Mouse (Mus musculus): ENCODE data around the gene Timm13. TPM values are rescaled to one million over a fixed set of nuclear protein-coding genes. Genes with fewer than 3 reads are reported as not detected.
A peak's percentile ranks its signal among the peaks of the same experiment; 100 is the strongest.

Timm13 gene
- polyA plus RNA-seq, 1 experiment = 135 TPM

DNA sequence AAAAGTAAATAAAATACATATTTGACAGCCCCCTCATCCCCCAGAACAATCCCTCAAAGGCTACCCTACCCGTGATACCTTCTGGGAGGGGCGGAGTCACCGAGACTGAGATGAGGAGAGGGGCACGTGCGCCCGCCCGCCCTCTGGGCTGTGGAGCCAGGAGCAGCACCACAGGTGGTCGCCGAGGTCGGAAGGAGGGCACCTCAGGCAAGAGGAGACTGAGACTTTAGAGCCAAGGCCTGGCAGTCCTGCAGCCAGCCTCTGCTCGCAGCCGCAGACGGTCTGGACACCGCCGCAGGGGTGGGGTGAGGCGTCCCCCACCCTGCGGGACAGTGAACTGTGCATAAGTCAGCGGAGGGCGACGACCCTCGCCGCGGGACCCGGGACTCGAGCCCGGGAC, 30.9 kb upstream of the Timm13 start:
- no peak overlapping the region for H3K27ac ChIP-seq (ENCODE audit: insufficient read depth, low read length)
- H3K9ac ChIP-seq (ENCODE audit: low read depth, poor library complexity, severe bottlenecking) = peak overlapping the region; percentile 48
- no peak for TF ChIP-seq POLR2A (IDR thresholded peaks at IDR 0.05; ENCODE audit: insufficient read depth, low read length)
- peak; percentile 81 for TF ChIP-seq EP300 (IDR thresholded peaks at IDR 0.05; ENCODE audit: insufficient read depth, low read depth, low read length)
- TF ChIP-seq CTCF (IDR thresholded peaks at IDR 0.05; ENCODE audit: low read depth, low read length) = no peak
- H3K27me3 ChIP-seq (ENCODE audit: control insufficient read depth, insufficient read depth, low read length, poor library complexity, severe bottlenecking) = no peaks in the 10 kb centered on the region
- H3K4me3 ChIP-seq (ENCODE audit: low read depth, low read length) = peak overlapping the region; percentile 54
- H3K36me3 ChIP-seq (ENCODE audit: control insufficient read depth, insufficient read depth, low read length, poor library complexity, severe bottlenecking) = peaks cover 9% of the 10 kb centered on the region
- H3K4me1 ChIP-seq (ENCODE audit: control insufficient read depth, insufficient read depth, low read length) = peaks cover 4% of the 10 kb centered on the region
- H3K9me3 ChIP-seq (replicated peaks; ENCODE audit: control insufficient read depth, insufficient read depth, low read length, poor library complexity, severe bottlenecking) = no peaks in the 10 kb centered on the region

DNA sequence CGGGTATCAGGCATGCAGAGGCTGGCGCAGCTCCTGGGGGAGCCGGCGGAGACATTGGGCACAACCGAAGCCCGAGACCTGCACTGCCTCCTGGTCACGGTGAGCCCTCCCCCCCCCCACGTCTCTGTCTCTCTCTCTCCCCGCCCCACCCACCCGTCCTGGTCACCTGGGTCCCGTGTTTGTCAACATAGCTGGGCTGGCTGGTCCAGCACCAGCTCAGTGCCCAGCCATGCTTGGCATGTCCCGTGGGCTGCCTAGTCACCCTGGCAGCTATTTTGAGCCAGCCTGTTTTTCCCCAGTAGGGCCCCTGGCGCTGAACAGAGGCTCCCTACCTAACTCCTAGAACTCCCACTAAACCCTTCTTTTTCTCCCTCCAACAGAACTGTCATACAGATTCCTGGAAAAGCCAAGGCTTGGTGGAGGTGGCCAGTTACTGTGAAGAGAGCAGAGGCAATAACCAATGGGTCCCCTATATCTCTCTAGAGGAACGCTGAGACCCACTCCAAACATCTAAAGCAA, 30.4 kb upstream of the Timm13 start:
- Histone ChIP-seq H3K4me3 (ENCODE audit: low read depth, low read length) (peak overlapping the region; percentile 77), H3K36me3 (ENCODE audit: control insufficient read depth, insufficient read depth, low read length, poor library complexity, severe bottlenecking) (peaks cover 9% of the 10 kb centered on the region), H3K27ac (ENCODE audit: insufficient read depth, low read length) (no peak overlapping the region), H3K27me3 (ENCODE audit: control insufficient read depth, insufficient read depth, low read length, poor library complexity, severe bottlenecking) (no peaks in the 10 kb centered on the region), H3K9me3 (replicated peaks; ENCODE audit: control insufficient read depth, insufficient read depth, low read length, poor library complexity, severe bottlenecking) (no peaks in the 10 kb centered on the region), H3K4me1 (ENCODE audit: control insufficient read depth, insufficient read depth, low read length) (peaks cover 4% of the 10 kb centered on the region), H3K9ac (ENCODE audit: low read depth, poor library complexity, severe bottlenecking) (peak overlapping the region; percentile 48)
- TF ChIP-seq POLR2A (IDR thresholded peaks at IDR 0.05; ENCODE audit: insufficient read depth, low read length) = no peak
- TF ChIP-seq EP300 (IDR thresholded peaks at IDR 0.05; ENCODE audit: insufficient read depth, low read depth, low read length) = no peak
- TF ChIP-seq CTCF (IDR thresholded peaks at IDR 0.05; ENCODE audit: low read depth, low read length) = no peak

DNA sequence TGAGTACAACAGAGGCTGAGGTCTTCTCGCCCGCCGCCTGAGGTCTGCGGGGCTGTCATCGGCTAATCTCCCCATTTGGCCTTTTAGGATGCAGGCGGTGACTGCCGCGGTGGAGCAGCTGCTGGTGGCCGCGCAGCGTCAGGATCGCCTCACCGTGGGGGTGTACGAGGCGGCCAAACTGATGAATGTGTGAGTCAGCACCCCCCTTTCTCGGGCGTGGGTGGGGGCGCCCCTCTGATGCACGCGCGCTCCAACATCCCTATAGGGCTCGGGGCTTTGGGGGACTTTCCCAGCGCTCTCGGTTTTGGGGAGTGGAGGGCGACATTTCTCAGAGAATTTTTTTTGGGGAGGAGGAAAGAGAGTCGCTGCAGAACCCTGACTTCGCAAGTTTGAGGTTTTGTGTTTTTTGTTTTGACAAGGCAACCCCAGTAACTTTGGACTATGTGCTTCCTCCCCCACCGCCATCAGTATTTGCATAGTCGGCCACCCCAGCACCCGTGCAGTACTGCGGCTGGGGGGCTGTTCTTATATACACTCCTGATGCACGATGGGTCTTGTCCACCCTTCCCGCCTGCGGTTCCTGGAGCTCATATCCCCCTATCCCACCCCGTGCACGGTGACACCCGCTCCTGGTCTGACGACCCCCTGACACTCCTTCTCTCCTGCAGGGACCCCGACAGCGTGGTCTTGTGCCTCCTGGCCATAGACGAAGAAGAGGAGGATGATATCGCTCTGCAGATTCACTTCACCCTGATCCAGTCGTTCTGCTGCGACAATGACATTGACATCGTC, 29.8 kb upstream of the Timm13 start:
- Histone ChIP-seq H3K9ac (ENCODE audit: low read depth, poor library complexity, severe bottlenecking) (peak overlapping the region; percentile 48), H3K36me3 (ENCODE audit: control insufficient read depth, insufficient read depth, low read length, poor library complexity, severe bottlenecking) (peaks cover 9% of the 10 kb centered on the region), H3K4me3 (ENCODE audit: low read depth, low read length) (peak overlapping the region; percentile 77), H3K27me3 (ENCODE audit: control insufficient read depth, insufficient read depth, low read length, poor library complexity, severe bottlenecking) (no peaks in the 10 kb centered on the region), H3K4me1 (ENCODE audit: control insufficient read depth, insufficient read depth, low read length) (peaks cover 4% of the 10 kb centered on the region), H3K9me3 (replicated peaks; ENCODE audit: control insufficient read depth, insufficient read depth, low read length, poor library complexity, severe bottlenecking) (no peaks in the 10 kb centered on the region), H3K27ac (ENCODE audit: insufficient read depth, low read length) (no peak overlapping the region)
- TF ChIP-seq POLR2A (IDR thresholded peaks at IDR 0.05; ENCODE audit: insufficient read depth, low read length) (no peak), CTCF (IDR thresholded peaks at IDR 0.05; ENCODE audit: low read depth, low read length) (no peak), EP300 (IDR thresholded peaks at IDR 0.05; ENCODE audit: insufficient read depth, low read depth, low read length) (no peak)

DNA sequence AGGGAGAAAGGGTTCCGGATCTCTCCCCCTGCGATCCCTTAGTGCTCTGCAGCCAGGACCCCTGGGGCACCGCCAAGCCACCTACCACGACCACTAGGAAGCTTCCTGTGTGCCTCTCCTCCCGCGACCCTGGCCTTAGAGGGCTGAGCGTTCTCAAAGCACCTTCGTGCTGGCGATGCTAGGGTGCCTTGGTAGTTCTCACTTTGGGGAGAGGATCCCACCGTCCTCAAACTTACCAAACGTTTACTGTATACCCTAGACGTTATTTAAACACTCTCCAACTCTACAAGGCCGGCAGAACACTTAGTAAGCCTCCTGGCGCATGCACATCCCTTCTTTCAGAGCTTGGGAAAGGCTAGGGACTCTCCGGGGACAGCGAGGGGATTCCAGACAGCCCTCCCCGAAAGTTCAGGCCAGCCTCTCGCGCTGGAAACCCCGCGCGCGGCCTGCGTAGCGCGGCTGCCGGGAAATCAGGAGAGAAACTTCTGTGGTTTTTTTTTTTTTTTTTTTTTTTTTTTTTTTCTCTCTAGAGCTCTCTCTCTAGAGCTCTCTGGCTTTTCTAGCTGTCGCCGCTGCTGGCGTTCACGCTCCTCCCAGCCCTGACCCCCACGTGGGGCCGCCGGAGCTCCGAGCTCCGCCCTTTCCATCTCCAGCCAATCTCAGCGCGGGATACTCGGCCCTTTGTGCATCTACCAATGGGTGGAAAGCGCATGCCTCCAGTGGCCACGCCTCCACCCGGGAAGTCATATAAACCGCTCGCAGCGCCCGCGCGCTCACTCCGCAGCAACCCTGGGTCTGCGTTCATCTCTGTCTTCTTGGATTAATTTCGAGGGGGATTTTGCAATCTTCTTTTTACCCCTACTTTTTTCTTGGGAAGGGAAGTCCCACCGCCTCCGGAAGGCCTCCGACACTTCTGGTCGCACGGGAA, 28.8 kb upstream of the Timm13 start, which contains the start of gene Gadd45b:
Gene Gadd45b, plus strand, starts transcription at position 775 of the 928 bp plus-strand sequence.
- peak within 1 kb of the TSS; percentile 82 for H3K9ac ChIP-seq (ENCODE audit: low read depth, poor library complexity, severe bottlenecking)
- H3K27me3 ChIP-seq (ENCODE audit: control insufficient read depth, insufficient read depth, low read length, poor library complexity, severe bottlenecking) = no peaks in the 10 kb centered on the region
- H3K9me3 ChIP-seq (replicated peaks; ENCODE audit: control insufficient read depth, insufficient read depth, low read length, poor library complexity, severe bottlenecking) = no peaks in the 10 kb centered on the region
- peaks cover 4% of the 10 kb centered on the region for H3K4me1 ChIP-seq (ENCODE audit: control insufficient read depth, insufficient read depth, low read length)
- peak within 1 kb of the TSS; percentile 86 for H3K4me3 ChIP-seq (ENCODE audit: low read depth, low read length)
- TF ChIP-seq POLR2A (IDR thresholded peaks at IDR 0.05; ENCODE audit: insufficient read depth, low read length) (peak; percentile 99), CTCF (IDR thresholded peaks at IDR 0.05; ENCODE audit: low read depth, low read length) (no peak), EP300 (IDR thresholded peaks at IDR 0.05; ENCODE audit: insufficient read depth, low read depth, low read length) (no peak)
- no peak within 1 kb of the TSS for H3K27ac ChIP-seq (ENCODE audit: insufficient read depth, low read length)
- peaks cover 9% of the 10 kb centered on the region for H3K36me3 ChIP-seq (ENCODE audit: control insufficient read depth, insufficient read depth, low read length, poor library complexity, severe bottlenecking)

DNA sequence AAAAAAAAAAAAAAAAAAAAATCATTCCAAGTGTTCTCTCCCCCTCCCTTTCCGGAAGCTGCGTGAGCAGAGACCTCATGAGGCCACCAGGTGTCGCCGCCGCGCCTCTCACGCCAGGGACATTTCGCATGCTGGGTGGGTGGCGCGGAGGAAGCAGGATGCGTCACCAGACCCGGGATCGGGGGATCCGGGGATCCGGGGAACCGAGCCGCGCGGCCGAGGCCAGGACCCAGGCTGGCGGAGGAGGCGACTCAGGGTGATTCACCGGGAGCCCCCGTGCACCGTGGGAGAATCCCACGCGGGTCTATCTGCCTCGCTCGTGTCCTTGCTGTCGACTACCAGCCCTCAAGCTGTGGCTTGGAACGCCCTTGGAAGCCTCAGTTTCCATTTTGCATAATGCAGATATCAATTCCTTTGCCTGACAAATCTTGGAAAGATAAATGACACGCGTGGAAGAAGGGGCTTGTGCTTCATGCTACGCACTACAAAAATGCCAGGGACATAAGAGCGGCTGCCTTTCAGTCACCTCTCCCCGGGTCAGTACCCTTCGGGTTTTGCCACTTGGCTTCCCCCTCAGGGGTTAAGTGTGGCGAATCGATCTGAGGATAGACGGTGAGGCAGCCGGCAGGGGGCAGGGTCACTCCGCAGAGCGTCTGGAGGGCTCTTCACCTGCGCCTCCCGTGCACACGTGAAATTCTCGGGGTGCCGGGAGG, 28.0 kb upstream of the Timm13 start:
- Histone ChIP-seq H3K9me3 (replicated peaks; ENCODE audit: control insufficient read depth, insufficient read depth, low read length, poor library complexity, severe bottlenecking) (no peaks in the 10 kb centered on the region), H3K4me1 (ENCODE audit: control insufficient read depth, insufficient read depth, low read length) (no peaks in the 10 kb centered on the region), H3K27ac (ENCODE audit: insufficient read depth, low read length) (no peak overlapping the region), H3K4me3 (ENCODE audit: low read depth, low read length) (peak overlapping the region; percentile 86), H3K36me3 (ENCODE audit: control insufficient read depth, insufficient read depth, low read length, poor library complexity, severe bottlenecking) (peaks cover 9% of the 10 kb centered on the region), H3K9ac (ENCODE audit: low read depth, poor library complexity, severe bottlenecking) (peak overlapping the region; percentile 82), H3K27me3 (ENCODE audit: control insufficient read depth, insufficient read depth, low read length, poor library complexity, severe bottlenecking) (no peaks in the 10 kb centered on the region)
- TF ChIP-seq POLR2A (IDR thresholded peaks at IDR 0.05; ENCODE audit: insufficient read depth, low read length) (no peak), CTCF (IDR thresholded peaks at IDR 0.05; ENCODE audit: low read depth, low read length) (peak; percentile 86), EP300 (IDR thresholded peaks at IDR 0.05; ENCODE audit: insufficient read depth, low read depth, low read length) (0 out of 2 replicates have a peak, but pooled peaks have one; percentile 32)

All from ES-Bruce4 (cell line).